Mouse (Mus musculus): ENCODE results near the gene Gadd45gip1. TPM values are rescaled to one million over a fixed set of nuclear protein-coding genes. Genes with fewer than 3 reads are reported as not detected.
"Not testable (repeated sequence)": the region's sequence is repeated elsewhere in the genome, so short reads cannot be mapped to it uniquely, and the experiment has no call there.

Gadd45gip1 gene
- polyA plus RNA-seq, 1 experiment = 32.2 TPM

DNA sequence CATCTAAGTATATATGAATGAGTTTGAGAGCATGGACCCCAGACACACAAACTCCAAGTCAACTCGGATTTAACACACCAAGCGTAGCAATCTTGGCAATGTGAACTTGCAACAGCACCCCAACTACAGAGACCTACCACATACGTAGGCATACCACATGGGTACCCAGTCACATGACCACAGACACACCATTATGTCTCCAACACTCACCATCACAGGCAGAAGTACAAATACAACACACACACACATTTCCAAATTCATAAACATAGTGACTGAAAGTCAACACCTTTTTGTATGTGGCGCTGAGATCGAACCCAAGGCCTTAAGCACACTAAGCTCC, 21.4 kb upstream of the Gadd45gip1 start:
- no peak overlapping the region for H3K4me3 ChIP-seq (ENCODE audit: insufficient read depth, low read depth, low read length)
- H3K27ac ChIP-seq (replicated peaks; ENCODE audit: low read depth, low read length) = no peak overlapping the region
- no peaks in the 10 kb centered on the region for H3K4me1 ChIP-seq (ENCODE audit: control insufficient read depth, insufficient read depth, insufficient read length, low read length)

GRCm38 (mm10) chr8:84810896-84811295, 20.4 kb upstream of the Gadd45gip1 start:
- Histone ChIP-seq H3K27ac (replicated peaks; ENCODE audit: low read depth, low read length) (no peak overlapping the region), H3K4me3 (ENCODE audit: insufficient read depth, low read depth, low read length) (peak overlapping the region; percentile 24; the same call in 1 of the 2 replicates)

DNA sequence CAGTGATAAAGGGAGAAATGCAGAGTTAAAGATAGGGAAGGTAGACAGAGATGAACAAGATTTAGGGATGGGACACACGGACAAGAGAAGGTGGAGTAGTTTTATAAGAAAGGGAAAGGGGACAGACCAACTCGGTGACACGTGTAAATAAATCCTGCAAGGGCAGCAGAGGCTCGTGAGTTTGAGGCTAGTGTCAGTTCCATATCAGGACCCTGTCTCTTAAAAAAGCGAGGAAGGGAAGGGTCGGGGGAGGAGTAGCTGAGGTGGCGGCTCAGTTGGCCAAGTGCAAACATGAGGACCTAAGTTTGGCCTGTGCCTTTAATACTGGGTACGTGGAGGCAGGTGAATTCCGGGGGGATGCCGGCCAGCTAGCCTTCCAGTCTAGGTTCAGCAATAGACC, 20.0 kb upstream of the Gadd45gip1 start:
- no peak overlapping the region for H3K4me3 ChIP-seq (ENCODE audit: insufficient read depth, low read depth, low read length)
- H3K4me1 ChIP-seq (ENCODE audit: control insufficient read depth, insufficient read depth, insufficient read length, low read length) = 0 out of 2 replicates have a peak, but pooled peaks cover 3% of the 10 kb centered on the region
- H3K27ac ChIP-seq (replicated peaks; ENCODE audit: low read depth, low read length) = no peak overlapping the region

More at GRCm38 (mm10) chr8:84810896-84811295, 20.4 kb upstream of the Gadd45gip1 start:
- H3K4me1 ChIP-seq (ENCODE audit: control insufficient read depth, insufficient read depth, insufficient read length, low read length) = 0 out of 2 replicates have a peak, but pooled peaks cover 3% of the 10 kb centered on the region

DNA sequence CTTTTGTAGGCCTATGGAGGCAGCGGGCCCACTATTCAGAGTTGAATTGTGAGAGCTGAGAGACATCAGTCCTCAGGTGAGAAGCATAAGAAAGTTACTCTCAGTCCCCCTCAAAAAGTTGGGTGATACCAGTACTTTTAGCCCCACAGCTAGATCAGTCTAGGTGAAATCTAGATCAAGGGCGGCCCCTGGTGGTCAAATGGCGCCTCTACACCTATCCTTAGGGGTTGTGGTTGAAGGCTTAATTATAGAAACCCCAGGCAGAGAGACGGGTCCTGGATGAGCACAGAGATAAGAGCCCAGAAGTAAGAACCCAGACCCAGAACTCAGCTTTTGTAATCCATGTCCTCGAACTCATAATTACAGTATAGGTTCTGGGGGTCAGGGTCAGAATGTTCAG, 18.3 kb upstream of the Gadd45gip1 start:
- Histone ChIP-seq H3K4me1 (ENCODE audit: control insufficient read depth, insufficient read depth, insufficient read length, low read length) (0 out of 2 replicates have a peak, but pooled peaks cover 3% of the 10 kb centered on the region), H3K27ac (replicated peaks; ENCODE audit: low read depth, low read length) (no peak overlapping the region), H3K4me3 (ENCODE audit: insufficient read depth, low read depth, low read length) (no peak overlapping the region)

DNA sequence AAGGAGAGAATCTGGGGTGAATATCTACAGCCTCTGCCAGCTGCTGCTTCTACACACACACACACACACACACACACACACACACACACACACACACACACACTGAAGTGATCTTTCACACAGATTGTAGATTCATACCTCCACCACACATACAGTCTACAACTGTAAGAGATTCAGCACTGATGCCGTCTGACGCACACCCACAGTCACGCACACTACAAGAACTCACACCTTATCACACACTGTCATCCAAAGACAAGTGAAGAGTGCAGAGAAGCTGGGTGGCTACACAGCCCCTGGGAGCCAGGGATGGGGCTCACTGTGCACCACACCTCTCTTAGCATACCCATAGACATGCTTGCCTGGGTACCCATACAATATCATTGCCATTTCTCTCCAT, 17.5 kb upstream of the Gadd45gip1 start:
- H3K4me1 ChIP-seq (ENCODE audit: control insufficient read depth, insufficient read depth, insufficient read length, low read length) = 0 out of 2 replicates have a peak, but pooled peaks cover 3% of the 10 kb centered on the region
- H3K27ac ChIP-seq (replicated peaks; ENCODE audit: low read depth, low read length) = no peak overlapping the region
- no peak overlapping the region for H3K4me3 ChIP-seq (ENCODE audit: insufficient read depth, low read depth, low read length)

DNA sequence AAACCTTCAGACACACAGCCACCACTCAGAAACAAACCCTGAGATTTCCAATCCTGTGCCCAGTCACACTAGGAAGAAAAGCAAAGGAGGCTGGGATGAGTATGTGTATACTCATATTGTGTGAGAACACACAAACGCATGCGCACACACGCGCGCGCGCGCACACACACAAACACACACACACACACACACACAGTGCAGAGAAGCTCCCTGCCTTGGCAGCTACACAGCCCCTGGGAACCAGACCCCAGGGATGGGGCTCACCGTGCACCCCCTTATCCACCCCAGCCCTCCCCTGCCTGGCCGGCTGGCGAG, 17.1 kb upstream of the Gadd45gip1 start:
- no peak overlapping the region for H3K27ac ChIP-seq (replicated peaks; ENCODE audit: low read depth, low read length)
- 0 out of 2 replicates have a peak, but pooled peaks cover 3% of the 10 kb centered on the region for H3K4me1 ChIP-seq (ENCODE audit: control insufficient read depth, insufficient read depth, insufficient read length, low read length)
- no peak overlapping the region for H3K4me3 ChIP-seq (ENCODE audit: insufficient read depth, low read depth, low read length)

- no peak overlapping the region for H3K4me3 ChIP-seq (ENCODE audit: insufficient read depth, low read depth, low read length)
- H3K27ac ChIP-seq (replicated peaks; ENCODE audit: low read depth, low read length) = no peak overlapping the region
- 0 out of 2 replicates have a peak, but pooled peaks cover 3% of the 10 kb centered on the region for H3K4me1 ChIP-seq (ENCODE audit: control insufficient read depth, insufficient read depth, insufficient read length, low read length)
Measured at GRCm38 (mm10) chr8:84814555-84815441, 16.5 kb upstream of the Gadd45gip1 start.

DNA sequence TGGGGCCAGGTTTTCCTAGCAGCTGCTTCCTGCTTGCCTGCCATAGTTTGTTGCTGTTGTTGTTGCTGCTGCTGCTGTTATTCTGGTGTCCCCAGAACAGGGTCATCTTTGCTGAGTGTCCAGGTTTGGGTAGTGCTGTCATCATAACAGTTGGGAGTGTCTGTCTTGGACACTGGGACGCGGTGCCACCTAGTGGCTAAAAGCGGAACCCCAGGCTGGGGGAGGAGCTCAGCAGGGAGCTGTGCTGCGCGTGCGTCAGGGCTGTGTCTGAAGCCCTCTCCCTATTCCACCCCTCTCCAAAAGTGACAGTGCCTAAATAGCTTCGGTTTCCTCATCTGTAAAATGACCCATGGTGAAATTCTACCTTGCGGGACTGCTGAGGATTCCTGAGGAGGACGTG, 15.8 kb upstream of the Gadd45gip1 start:
- H3K4me3 ChIP-seq (ENCODE audit: insufficient read depth, low read depth, low read length) = no peak overlapping the region
- H3K27ac ChIP-seq (replicated peaks; ENCODE audit: low read depth, low read length) = no peak overlapping the region
- 0 out of 2 replicates have a peak, but pooled peaks cover 3% of the 10 kb centered on the region for H3K4me1 ChIP-seq (ENCODE audit: control insufficient read depth, insufficient read depth, insufficient read length, low read length)

- Histone ChIP-seq H3K27ac (replicated peaks; ENCODE audit: low read depth, low read length) (no peak overlapping the region), H3K4me3 (ENCODE audit: insufficient read depth, low read depth, low read length) (no peak overlapping the region), H3K4me1 (ENCODE audit: control insufficient read depth, insufficient read depth, insufficient read length, low read length) (0 out of 2 replicates have a peak, but pooled peaks cover 3% of the 10 kb centered on the region)
Measured at GRCm38 (mm10) chr8:84816117-84816516, 15.2 kb upstream of the Gadd45gip1 start.

DNA sequence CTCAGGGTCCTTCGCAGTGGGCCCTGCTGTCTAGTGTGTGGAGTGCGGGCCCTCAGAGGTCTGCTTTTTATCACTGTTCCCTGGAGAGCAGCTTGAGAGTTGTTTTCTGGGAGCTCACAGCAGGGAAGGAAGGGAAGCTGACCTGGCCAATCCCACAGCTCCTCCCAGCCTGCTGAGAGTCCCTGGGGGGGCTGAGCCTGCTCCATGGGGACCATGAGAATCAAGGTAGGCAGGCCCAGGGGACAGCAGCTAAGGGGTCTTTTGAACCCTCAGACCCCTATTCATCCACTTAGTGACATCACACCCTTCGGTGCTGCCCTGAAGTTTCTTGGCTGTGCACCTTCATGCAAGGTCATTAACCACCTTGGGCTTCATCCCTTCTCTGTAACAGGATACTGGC, 8.6 kb upstream of the Gadd45gip1 start, which contains the start of gene Dand5:
TSS of gene Dand5 (minus strand) at position 101 of the 400 bp plus-strand sequence.
- Histone ChIP-seq H3K4me3 (ENCODE audit: insufficient read depth, low read depth, low read length) (no peak within 1 kb of the TSS), H3K4me1 (ENCODE audit: control insufficient read depth, insufficient read depth, insufficient read length, low read length) (no peaks in the 10 kb centered on the region), H3K27ac (replicated peaks; ENCODE audit: low read depth, low read length) (no peak within 1 kb of the TSS)

DNA sequence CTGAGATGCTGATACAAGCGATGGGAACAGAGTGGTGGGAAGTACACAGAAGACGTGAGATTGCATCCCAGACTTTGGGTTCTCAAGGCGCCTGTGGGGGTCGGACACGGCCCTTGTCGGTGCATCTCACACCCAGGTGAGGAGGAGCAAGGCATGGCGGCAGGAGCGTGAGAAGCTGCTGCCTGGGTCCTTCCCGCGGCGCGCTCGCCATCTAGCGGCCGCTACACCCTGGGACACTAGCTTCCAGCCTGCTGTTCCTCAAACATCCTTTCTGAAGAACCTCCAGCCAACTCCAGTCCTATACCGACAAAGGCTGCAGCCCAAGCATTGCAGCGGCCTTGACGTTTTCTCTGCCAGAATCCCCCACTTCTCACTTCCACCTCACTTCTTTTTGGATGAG, 7.7 kb upstream of the Gadd45gip1 start:
- Histone ChIP-seq H3K4me3 (ENCODE audit: insufficient read depth, low read depth, low read length) (no peak overlapping the region), H3K27ac (replicated peaks; ENCODE audit: low read depth, low read length) (no peak overlapping the region), H3K4me1 (ENCODE audit: control insufficient read depth, insufficient read depth, insufficient read length, low read length) (no peaks in the 10 kb centered on the region)

- H3K4me1 ChIP-seq (ENCODE audit: control insufficient read depth, insufficient read depth, insufficient read length, low read length) = no peaks in the 10 kb centered on the region
- no peak overlapping the region for H3K4me3 ChIP-seq (ENCODE audit: insufficient read depth, low read depth, low read length)
- H3K27ac ChIP-seq (replicated peaks; ENCODE audit: low read depth, low read length) = no peak overlapping the region
Measured at GRCm38 (mm10) chr8:84825636-84826035, 5.7 kb upstream of the Gadd45gip1 start.

GRCm38 (mm10) chr8:84826518-84826917, 4.8 kb upstream of the Gadd45gip1 start:
- H3K27ac ChIP-seq (replicated peaks; ENCODE audit: low read depth, low read length); H3K4me3 ChIP-seq (ENCODE audit: insufficient read depth, low read depth, low read length); H3K4me1 ChIP-seq (ENCODE audit: control insufficient read depth, insufficient read depth, insufficient read length, low read length): not testable (repeated sequence)

- H3K4me3 ChIP-seq (ENCODE audit: insufficient read depth, low read depth, low read length) = peak overlapping the region; percentile 86
- H3K27ac ChIP-seq (replicated peaks; ENCODE audit: low read depth, low read length) = peak overlapping the region; percentile 72
- no peaks in the 10 kb centered on the region for H3K4me1 ChIP-seq (ENCODE audit: control insufficient read depth, insufficient read depth, insufficient read length, low read length)
Measured at GRCm38 (mm10) chr8:84832034-84832717, 854 bp downstream of the Gadd45gip1 start.

Data from brown adipose tissue, adult 24 weeks (tissue).